Mouse (Mus musculus) gastrocnemius, postnatal 4 days (tissue): ENCODE results near the gene Cwc22. TPM values are rescaled to one million over a fixed set of nuclear protein-coding genes. Genes with fewer than 3 reads are reported as not detected.

ENCODE experiments used
- DNase-seq, 2 experiments: peaks; one replicate each; pipeline ENCODE4 v3.0.0; 2021 to 2022; ENCODE audit warnings: low spot score in 2 of 2, mixed read lengths in 2 of 2
- total RNA-seq, 2 experiments: library from RNA; stranded (reverse); gene quantifications; 2 replicates each; pipeline ENCODE4 v1.2.3; 2021

Gene Cwc22
- total RNA-seq, 2 experiments from 2014 or later: 24.3 to 27.3 TPM

- no peak for DNase-seq
Observed at GRCm38 (mm10) chr2:77877156-77877855, 68.9 kb downstream of the Cwc22 start.

- no peak for DNase-seq
Observed at GRCm38 (mm10) chr2:77876331-77876730, 69.8 kb downstream of the Cwc22 start.

DNA sequence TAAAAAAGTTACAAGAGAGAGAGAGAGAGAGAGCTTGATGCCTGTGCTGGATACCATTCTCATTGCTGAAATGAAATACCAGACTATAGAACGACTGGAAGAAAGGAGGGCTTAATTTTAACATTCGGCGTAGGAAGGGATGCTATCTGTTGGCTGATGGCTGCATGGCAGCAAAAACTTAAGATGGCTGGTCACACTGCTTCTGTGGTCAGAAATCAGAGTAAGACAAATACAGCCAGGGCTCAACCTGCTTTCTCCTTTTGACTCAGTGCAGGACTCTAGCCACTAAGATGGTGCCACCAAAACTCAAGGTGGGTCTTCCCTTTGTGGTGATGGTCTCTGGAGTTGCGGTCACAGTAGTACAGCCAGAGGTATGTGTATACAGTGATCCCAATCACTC lies 70.7 kb downstream of the Cwc22 start:
- no peak for DNase-seq

DNA sequence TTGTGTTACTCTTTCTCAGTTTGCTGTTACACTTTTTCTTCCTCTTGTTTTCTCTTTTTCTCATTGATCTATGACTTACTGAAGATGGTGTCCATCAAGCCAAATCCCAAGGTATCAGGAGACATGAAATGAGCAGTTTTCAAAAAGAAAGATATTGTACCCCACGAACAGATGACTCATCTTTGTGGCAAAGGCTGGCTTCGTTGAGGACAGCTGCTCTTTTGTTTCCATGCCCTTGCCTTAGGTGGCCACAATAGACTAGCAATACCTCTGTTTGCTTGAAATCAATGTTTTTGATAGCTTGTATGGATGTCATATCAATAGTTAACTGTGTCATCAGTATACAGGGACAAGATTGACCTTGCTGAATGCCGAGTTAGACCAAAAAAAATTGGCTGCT lies 71.5 kb downstream of the Cwc22 start:
- no peak for DNase-seq

GRCm38 (mm10) chr2:77873806-77874205 lies 72.4 kb downstream of the Cwc22 start:
- no peak for DNase-seq

DNA sequence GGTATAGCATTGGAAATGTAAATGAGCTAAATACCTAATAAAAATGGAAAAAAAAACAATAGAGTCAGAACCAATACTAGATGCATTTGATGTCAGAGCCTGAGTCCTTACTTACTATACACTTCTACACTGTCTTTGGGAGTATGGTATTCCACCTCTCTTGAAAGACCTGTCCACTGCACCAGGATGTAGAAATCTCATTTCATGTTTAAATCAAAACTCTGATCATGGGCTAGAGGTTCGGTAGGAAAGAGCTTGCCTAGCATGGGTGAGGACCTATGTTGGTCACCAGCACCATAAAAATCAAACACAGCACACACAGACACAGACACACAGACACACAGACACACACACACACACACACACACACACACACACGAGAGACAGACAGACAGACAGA lies 73.5 kb downstream of the Cwc22 start:
- no peak for DNase-seq

DNA sequence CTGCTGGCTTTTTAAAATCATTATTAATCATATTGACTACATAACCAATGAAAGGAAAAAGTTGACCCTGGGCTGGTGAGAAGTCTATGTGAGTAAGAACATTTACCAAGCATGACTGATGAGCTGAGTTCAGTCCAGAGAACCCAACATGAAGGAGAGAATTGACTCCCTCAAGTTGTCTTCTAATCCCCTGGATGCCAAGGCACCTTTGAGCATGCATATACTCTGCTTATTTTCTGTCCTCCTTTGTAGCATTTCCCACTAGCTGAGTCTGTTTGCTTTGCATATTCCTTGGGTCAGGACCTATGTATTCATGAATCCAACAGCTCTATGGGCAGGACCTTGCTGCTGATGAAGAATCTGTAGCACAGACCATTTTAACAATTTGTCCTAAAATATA lies 75.0 kb downstream of the Cwc22 start:
- no peak for DNase-seq

DNA sequence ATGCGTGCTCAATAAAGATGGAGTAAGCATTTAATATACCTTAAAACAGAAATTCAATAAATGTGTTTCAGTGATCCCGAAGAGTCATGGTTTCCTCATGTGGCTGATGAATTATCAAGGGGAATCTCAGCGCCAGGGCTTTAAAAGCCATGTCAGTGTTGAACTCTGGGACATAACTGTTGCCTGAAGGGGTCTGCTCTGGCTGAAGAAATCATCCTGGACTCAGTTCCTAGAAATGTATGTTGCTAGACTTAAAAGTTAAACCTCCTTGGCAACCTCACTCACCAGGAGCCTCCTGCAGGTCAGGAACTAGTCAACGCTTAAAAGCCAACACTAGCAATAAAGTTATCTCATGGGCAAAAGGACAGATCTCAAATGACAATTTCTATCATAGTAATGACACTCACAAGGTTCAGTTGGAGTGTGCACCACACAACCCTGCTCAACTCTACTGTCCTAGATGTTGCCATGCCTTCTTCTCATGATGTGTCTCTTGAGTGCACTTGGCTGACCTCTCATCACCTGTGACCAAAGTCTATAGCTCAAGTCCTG lies 76.4 kb downstream of the Cwc22 start:
- no peak for DNase-seq

GRCm38 (mm10) chr2:77863934-77864333 lies 82.2 kb downstream of the Cwc22 start:
- DNase-seq: no peak

GRCm38 (mm10) chr2:77863522-77863921 lies 82.7 kb downstream of the Cwc22 start:
- no peak for DNase-seq

DNA sequence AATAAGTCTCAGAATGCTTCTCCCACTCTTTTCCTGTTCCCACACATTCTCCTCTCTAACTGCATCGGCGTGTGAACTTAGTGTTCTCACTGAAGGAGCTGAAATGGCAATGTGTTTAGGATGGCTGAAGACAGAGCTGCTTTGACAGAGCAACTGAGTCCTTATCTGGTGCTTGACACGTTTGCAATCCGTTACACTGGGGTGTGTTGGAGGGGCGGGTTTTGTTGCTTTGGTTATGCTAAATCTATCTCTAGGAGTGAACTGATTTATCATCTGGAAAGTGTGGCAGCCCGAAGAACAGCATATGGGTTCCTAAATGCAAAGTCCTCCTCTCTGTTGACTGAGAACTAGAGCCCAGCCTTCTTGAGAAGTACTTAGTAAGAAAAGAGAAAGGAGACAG lies 104.7 kb downstream of the Cwc22 start:
- no peak for DNase-seq

GRCm38 (mm10) chr2:77839587-77839986 lies 106.6 kb downstream of the Cwc22 start:
- DNase-seq: no peak

GRCm38 (mm10) chr2:77838688-77839087 lies 107.5 kb downstream of the Cwc22 start:
- DNase-seq: no peak

DNA sequence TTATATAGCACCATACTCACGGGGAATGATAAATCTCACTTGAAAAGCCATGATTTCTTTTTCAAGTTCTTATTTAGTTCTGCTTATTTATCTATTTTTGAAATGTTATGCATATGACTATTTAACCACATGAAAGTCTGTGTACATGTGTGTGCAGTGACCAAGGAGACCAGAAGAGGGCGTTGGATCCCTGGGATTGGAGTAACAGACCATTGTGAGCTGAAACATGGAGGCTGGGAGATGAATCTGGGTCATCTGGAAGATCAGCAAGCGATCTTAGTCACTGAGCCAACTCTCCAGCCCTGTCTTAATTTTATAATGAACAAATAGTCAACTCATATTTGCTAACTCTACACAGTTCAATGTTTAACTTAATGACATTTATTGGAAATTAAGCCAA lies 110.4 kb downstream of the Cwc22 start:
- DNase-seq: no peak

Other genes with a start within 250 kb of the Cwc22 start
- 10 to 100 TPM; 11.5 to 13.1 TPM for gene Zfp385b, start 126.7 kb downstream of the Cwc22 start, total RNA-seq